8 mouse cellular contexts compared by ENCODE assay signal in genomic region chr5:113138319-113139063, GRCm38 (mm10). TPM values are rescaled to one million over a fixed set of nuclear protein-coding genes. Genes with fewer than 3 reads are reported as not detected.
DNase-seq lines count a peak whose midpoint lies in the region; ATAC-seq and TF ChIP-seq lines count a peak whose summit lies in the region.

No protein-coding gene starts in this region.

- WGBS in intestine, postnatal 0 days, result under 1% methylated on average over 40 of the region's 43 CpGs
- WGBS in liver, embryonic 16.5 days (ENCODE audit: insufficient replicate concordance), result 2% methylated on average over 42 of the region's 43 CpGs

- H3K9ac ChIP-seq in intestine, postnatal 0 days (ENCODE audit: low read depth, low read length), result peak overlapping the region; percentile 57
- peak overlapping the region; percentile 61 for H3K9ac ChIP-seq in liver, embryonic 16.5 days (ENCODE audit: low read depth, low read length)

- DNase-seq in cerebellum, postnatal 25 days, result peak; percentile 42 to 51
- no peak for DNase-seq in cerebellum, adult 11-12 months
- DNase-seq in heart, adult 18-20 months, result peak; percentile 76 to 86
- DNase-seq in neural tube, embryonic 10.5 days (ENCODE audit: extremely low spot score, low spot score), result peak; percentile 55
- peak; percentile 53 for DNase-seq in thymus, postnatal 14 days

- TF ChIP-seq POLR2A in cortical plate, adult 2 months (IDR thresholded peaks at IDR 0.05; ENCODE audit: extremely low read depth, insufficient read depth, low read length), result peak; percentile 55; the same call in 1 of the 2 replicates

- peak overlapping the region; percentile 30 for H3K27ac ChIP-seq in cortical plate, adult 2 months (ENCODE audit: insufficient read depth, low read length)
- H3K27ac ChIP-seq in intestine, postnatal 0 days (ENCODE audit: low read depth, low read length), result peak overlapping the region; percentile 68
- peak overlapping the region; percentile 81 for H3K27ac ChIP-seq in liver, embryonic 16.5 days (ENCODE audit: low read length)

- ATAC-seq in intestine, postnatal 0 days, result peak; percentile 17
- peak; percentile 32; the same call in 1 of the 2 replicates for ATAC-seq in liver, embryonic 16.5 days (ENCODE audit: low read depth)

- no peak for TF ChIP-seq CTCF in cortical plate, adult 2 months (IDR thresholded peaks at IDR 0.05; ENCODE audit: extremely low read depth, insufficient read depth, low read length)
- peak; percentile 76 for TF ChIP-seq CTCF in intestine, postnatal 0 days (IDR thresholded peaks at IDR 0.05; ENCODE audit: low read depth)

- H3K4me2 ChIP-seq in intestine, postnatal 0 days (replicated peaks; ENCODE audit: low read depth), result peak overlapping the region; percentile 86
- peak overlapping the region; percentile 68 for H3K4me2 ChIP-seq in liver, embryonic 16.5 days (ENCODE audit: low read depth, low read length)

- H3K36me3 ChIP-seq in intestine, postnatal 0 days (ENCODE audit: control insufficient read depth, insufficient read depth), result no peaks in the 10 kb centered on the region
- no peaks in the 10 kb centered on the region for H3K36me3 ChIP-seq in liver, embryonic 16.5 days (ENCODE audit: control insufficient read depth, insufficient read depth)

- peak overlapping the region; percentile 41 for H3K4me3 ChIP-seq in cortical plate, adult 2 months (ENCODE audit: insufficient read depth, low read length)
- peak overlapping the region; percentile 41 for H3K4me3 ChIP-seq in intestine, postnatal 0 days (ENCODE audit: low read depth, low read length)
- peak overlapping the region; percentile 61 for H3K4me3 ChIP-seq in liver, embryonic 16.5 days (ENCODE audit: low read depth, low read length)

- peaks cover 9% of the 10 kb centered on the region for H3K4me1 ChIP-seq in cortical plate, adult 2 months (ENCODE audit: control insufficient read depth, insufficient read depth, low read length)
- peaks cover 12% of the 10 kb centered on the region for H3K4me1 ChIP-seq in intestine, postnatal 0 days (replicated peaks; ENCODE audit: control insufficient read depth, insufficient read depth, low read length)
- H3K4me1 ChIP-seq in liver, embryonic 16.5 days (ENCODE audit: control insufficient read depth, low read depth, low read length), result peaks cover 22% of the 10 kb centered on the region

- no peaks in the 10 kb centered on the region for H3K9me3 ChIP-seq in intestine, postnatal 0 days (ENCODE audit: control insufficient read depth)
- peaks cover 2% of the 10 kb centered on the region; the same call in 1 of the 2 replicates for H3K9me3 ChIP-seq in liver, embryonic 16.5 days (replicated peaks; ENCODE audit: control insufficient read depth, low read length)

- no peaks in the 10 kb centered on the region for H3K27me3 ChIP-seq in intestine, postnatal 0 days (replicated peaks; ENCODE audit: control insufficient read depth, insufficient read depth, low read length)
- H3K27me3 ChIP-seq in liver, embryonic 16.5 days (ENCODE audit: control insufficient read depth, insufficient read depth, low read depth, low read length), result peaks cover 13% of the 10 kb centered on the region

RNA-seq across cellular contexts. Expression of gene Crybb3, which starts 57.1 kb away (rescaled TPM):
- 4.6 and 5.7 TPM in 2 replicates for polyA plus RNA-seq in cortical plate, adult 2 months (2012; rRNA removed)
- under 1 TPM; 0.23 to 0.55 TPM for total RNA-seq in heart, adult 18-20 months (2021)
- polyA plus RNA-seq in intestine, postnatal 0 days (2015; fragmentation: Nextera tagmentation; extraction: Ambion mirVana), result 0.93 and 1.2 TPM in 2 replicates
- polyA plus RNA-seq in liver, embryonic 16.5 days (2015; fragmentation: Nextera tagmentation; extraction: Ambion mirVana), result not detected in 2 replicates

Comparison
In these comparisons a context has a peak if more than half of its experiments do, and no peak if none do; other contexts are left out.
1. H3K27ac ChIP-seq: peak in every context shown above with its lines; median percentile 81 in liver, embryonic 16.5 days; 68 in intestine, postnatal 0 days; 30 in cortical plate, adult 2 months.